Mouse (Mus musculus) left cerebral cortex, adult 9 months (tissue): ENCODE measurements around the gene P2ry6.

Experiments
- DNase-seq, 2 experiments: peaks; one replicate each; pipeline ENCODE4 v3.0.0; 2022; ENCODE audit warnings: low spot score in 2 of 2

Gene P2ry6

GRCm38 (mm10) chr7:100941169-100941568, 33.3 kb downstream of the P2ry6 start:
- no peak for DNase-seq

- no peak for DNase-seq
These were observed 36.3 kb downstream of the P2ry6 start for GRCm38 (mm10) chr7:100938106-100938505.

- no peak for DNase-seq
These were observed 37.0 kb downstream of the P2ry6 start for GRCm38 (mm10) chr7:100937481-100937880.

GRCm38 (mm10) chr7:100933520-100933919, 40.9 kb downstream of the P2ry6 start:
- no peak for DNase-seq

GRCm38 (mm10) chr7:100932481-100933007, 41.9 kb downstream of the P2ry6 start:
- peak in 1 of 2 experiments; percentile 72 for DNase-seq

GRCm38 (mm10) chr7:100931926-100932480, 42.4 kb downstream of the P2ry6 start, which contains the start of gene Arhgef17:
Gene Arhgef17 (minus strand): TSS chr7:100932107.
- DNase-seq = no peak

- no peak for DNase-seq
These were observed 43.0 kb downstream of the P2ry6 start for GRCm38 (mm10) chr7:100931316-100931925.

GRCm38 (mm10) chr7:100930619-100931315, 43.7 kb downstream of the P2ry6 start:
- no peak for DNase-seq

- no peak for DNase-seq
These were observed 44.7 kb downstream of the P2ry6 start for GRCm38 (mm10) chr7:100929639-100930303.

GRCm38 (mm10) chr7:100928456-100928855, 46.0 kb downstream of the P2ry6 start:
- no peak for DNase-seq

- DNase-seq = no peak
These were observed 47.0 kb downstream of the P2ry6 start for GRCm38 (mm10) chr7:100927287-100928000.

- peak in 1 of 2 experiments; percentile 67 for DNase-seq
These were observed 48.0 kb downstream of the P2ry6 start for GRCm38 (mm10) chr7:100926311-100926923.

- DNase-seq = no peak
These were observed 49.6 kb downstream of the P2ry6 start for GRCm38 (mm10) chr7:100924674-100925445.

- no peak for DNase-seq
These were observed 50.2 kb downstream of the P2ry6 start for GRCm38 (mm10) chr7:100924200-100924599.

GRCm38 (mm10) chr7:100922907-100923306, 51.5 kb downstream of the P2ry6 start:
- no peak for DNase-seq

GRCm38 (mm10) chr7:100921289-100921688, 53.2 kb downstream of the P2ry6 start:
- DNase-seq = no peak

- no peak for DNase-seq
These were observed 54.7 kb downstream of the P2ry6 start for GRCm38 (mm10) chr7:100919809-100920107.

GRCm38 (mm10) chr7:100919006-100919808, 55.2 kb downstream of the P2ry6 start:
- no peak for DNase-seq

GRCm38 (mm10) chr7:100918176-100918575, 56.3 kb downstream of the P2ry6 start:
- DNase-seq = no peak

- no peak for DNase-seq
These were observed 56.7 kb downstream of the P2ry6 start for GRCm38 (mm10) chr7:100917751-100918150.
